Mouse (Mus musculus) stomach, postnatal 0 days (tissue): Measurements from ENCODE around the gene Ppp1r9a.
A peak's percentile ranks its signal among the peaks of the same experiment; 100 is the strongest.

ENCODE experiments used
- CTCF ChIP-seq: IDR thresholded peaks from 2 replicates; pipeline ENCODE4 v1.5.1; 2016; ENCODE audit warnings: antibody characterized with exemption, low read depth, mild to moderate bottlenecking, moderate library complexity
- EP300 ChIP-seq: optimal IDR thresholded peaks from 2 replicates; pipeline ENCODE3; 2016; ENCODE audit warnings: antibody characterized with exemption

DNA sequence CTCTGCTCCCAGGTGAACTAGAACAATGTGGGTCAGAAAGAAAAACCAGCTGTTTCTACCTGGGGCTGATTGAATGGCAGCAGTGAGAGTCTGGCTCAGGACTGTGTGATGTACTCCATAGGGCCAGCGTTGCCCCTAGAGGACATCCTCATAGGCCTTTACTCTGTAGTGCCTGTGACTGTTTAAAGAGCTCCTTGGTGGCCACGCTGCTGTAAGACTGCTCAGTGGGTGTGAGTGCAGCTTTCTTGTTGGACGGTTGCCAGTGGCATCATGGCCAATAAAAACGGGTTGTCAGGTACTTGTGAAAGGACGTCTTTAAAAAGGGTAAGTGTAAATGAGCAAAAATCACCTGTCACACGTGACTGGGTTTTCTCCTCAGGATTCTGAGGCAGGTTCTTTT lies 70.1 kb downstream of the Ppp1r9a start:
- TF ChIP-seq CTCF: 0 out of 2 replicates have a peak, but pooled peaks have one; percentile 7
- TF ChIP-seq EP300: no peak
